Mouse (Mus musculus) liver, embryonic 14.5 days (tissue): Measurements from ENCODE around the gene Dtx1.

ENCODE experiments used
- CTCF ChIP-seq: IDR thresholded peaks from 2 replicates; pipeline ENCODE4 v1.5.1; 2016; ENCODE audit warnings: antibody characterized with exemption, low read depth, control low read depth
- EP300 ChIP-seq: IDR thresholded peaks from 2 replicates; pipeline ENCODE4 v1.6.1; 2016; ENCODE audit warnings: antibody characterized with exemption, low read depth

GRCm38 (mm10) chr5:120648569-120649373, 63.0 kb downstream of the Dtx1 start, which contains the start of gene Rasal1:
- peak; percentile 62 for TF ChIP-seq CTCF
- no peak for TF ChIP-seq EP300
